Mouse (Mus musculus): Measurements from ENCODE around the gene Cited2. TPM values are rescaled to one million over a fixed set of nuclear protein-coding genes. Genes with fewer than 3 reads are reported as not detected.

Cited2 gene
- polyA plus RNA-seq (2015; fragmentation: Illumina TruSeq; extraction: RNeasy Lipid Tissue Mini Kit (QIAGEN cat#74804); ENCODE audit: low read depth, low replicate concordance), result 35.8 TPM

DNA sequence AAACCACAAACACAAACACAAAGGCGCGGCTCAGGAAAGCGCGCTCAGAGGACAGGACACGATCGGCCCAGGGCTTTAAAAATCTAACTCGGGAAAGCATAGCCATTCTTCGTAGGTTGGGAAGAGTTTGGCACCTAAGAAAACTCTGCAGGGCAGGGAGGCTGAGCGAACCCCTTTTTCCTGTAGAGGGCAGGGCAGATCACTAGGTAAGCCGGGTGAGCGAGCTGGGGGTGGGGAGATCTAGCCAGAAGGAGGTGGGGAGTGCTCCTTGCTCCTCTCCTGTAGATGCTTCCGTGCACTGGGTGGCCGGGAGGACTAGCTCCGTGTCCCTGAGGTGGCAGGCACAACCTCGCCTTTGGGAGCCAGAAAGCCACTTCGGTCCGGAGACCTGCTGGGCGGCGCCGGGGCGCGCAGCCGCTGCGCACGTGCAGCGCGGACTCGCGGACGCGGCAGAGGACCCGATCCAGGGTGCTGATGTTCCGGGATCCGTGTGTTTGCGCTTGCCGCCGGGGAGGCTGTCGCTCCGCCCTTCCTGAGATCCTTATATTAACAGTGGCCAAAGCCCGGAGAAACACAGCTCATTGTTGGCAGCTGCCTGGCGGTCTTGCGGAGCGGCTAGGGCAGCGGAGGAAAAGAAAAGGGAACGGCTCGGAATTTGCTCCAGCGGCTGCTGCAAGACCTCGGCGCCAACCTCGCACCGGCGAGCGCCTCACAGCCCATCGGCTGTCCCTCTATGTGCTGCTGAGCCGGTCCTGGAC is at the start of gene Cited2:
Gene Cited2, plus strand, starts transcription at position 566 of the 758 bp plus-strand sequence.

Other genes with a start within 250 kb of the Cited2 start
- gene Txlnb, start 73.0 kb downstream of the Cited2 start, polyA plus RNA-seq (2015; fragmentation: Illumina TruSeq; extraction: RNeasy Lipid Tissue Mini Kit (QIAGEN cat#74804); ENCODE audit: low read depth, low replicate concordance), result 1.2 TPM
- gene Heca, start 224.8 kb downstream of the Cited2 start, polyA plus RNA-seq (2015; fragmentation: Illumina TruSeq; extraction: RNeasy Lipid Tissue Mini Kit (QIAGEN cat#74804); ENCODE audit: low read depth, low replicate concordance), result 20.3 TPM